Mouse (Mus musculus) gastrocnemius, adult 8-10 months (tissue): ENCODE measurements around the gene AY074887. TPM values are rescaled to one million over a fixed set of nuclear protein-coding genes. Genes with fewer than 3 reads are reported as not detected.

Experiments
- DNase-seq, 2 experiments: peaks; one replicate each; pipeline ENCODE4 v3.0.0; 2022; ENCODE audit warnings: low spot score in 2 of 2
- total RNA-seq, 4 experiments: library from RNA; stranded (reverse); gene quantifications; 2 replicates each; pipeline ENCODE4 v1.2.4; 2022

Gene AY074887
- total RNA-seq, 4 experiments from 2014 or later = not detected

- peak; percentile 75 to 84 for DNase-seq
These were observed 33.7 kb downstream of the AY074887 start, which contains the start of gene Hykk for GRCm38 (mm10) chr9:54917010-54917677. Gene Hykk, plus strand, starts transcription at chr9:54917283.

- no peak for DNase-seq
These were observed 34.4 kb downstream of the AY074887 start for GRCm38 (mm10) chr9:54916401-54916800.

- DNase-seq = no peak
These were observed 35.2 kb downstream of the AY074887 start for GRCm38 (mm10) chr9:54915576-54915975.

- DNase-seq = no peak
These were observed 41.4 kb downstream of the AY074887 start for GRCm38 (mm10) chr9:54909446-54909845.

Other genes with a start within 250 kb of the AY074887 start
- 10 to 100 TPM; 15.5 to 20.2 (median 17.1) TPM for gene Wdr61, start 216.5 kb downstream of the AY074887 start, total RNA-seq
- 1 to 10 TPM in 1 of 4 experiments, under 1 TPM in 2, not detected in 1; 0.41 to 2.0 (median 0.88) TPM for gene Crabp1, start 186.2 kb downstream of the AY074887 start, total RNA-seq
- gene Ireb2, start 87.2 kb downstream of the AY074887 start, total RNA-seq = 10 to 100 TPM; 17.3 to 18.9 (median 18.5) TPM
- under 1 TPM; 0.53 to 0.73 (median 0.57) TPM for gene Hykk, start 33.7 kb downstream of the AY074887 start, total RNA-seq
- gene Psma4, start 208 bp downstream of the AY074887 start, total RNA-seq = 100 to 1,000 TPM; 114 to 129 (median 121) TPM
- gene Chrna5, start 29.9 kb upstream of the AY074887 start, total RNA-seq = under 1 TPM in 1 of 4 experiments, not detected in 3; 0.11 TPM
- not detected for gene Chrna3, start 75.6 kb upstream of the AY074887 start, total RNA-seq
- under 1 TPM in 1 of 4 experiments, not detected in 3; 0.13 TPM for gene Chrnb4, start 97.8 kb upstream of the AY074887 start, total RNA-seq
- 10 to 100 TPM; 35.9 to 40.1 (median 37.6) TPM for gene Ube2q2, start 197.9 kb upstream of the AY074887 start, total RNA-seq